Mouse (Mus musculus) forebrain, embryonic 10.5 days (tissue): Measurements from ENCODE around the gene Tspan15. TPM values are rescaled to one million over a fixed set of nuclear protein-coding genes. Genes with fewer than 3 reads are reported as not detected.

Source experiments
- DNase-seq: peaks from one replicate; pipeline ENCODE4 v3.0.0-alpha.2; 2017; ENCODE audit warnings: low spot score; ENCODE audit errors: extremely low spot score
- H3K27ac ChIP-seq: fragments of 300-500 bp; sonication (generic); 2 replicates; pipeline ENCODE4 v1.5.1; 2016; ENCODE audit warnings: mild to moderate bottlenecking
- H3K27me3 ChIP-seq: fragments of 300-500 bp; sonication (generic); 2 replicates; pipeline ENCODE4 v1.6.1; 2016; ENCODE audit warnings: mild to moderate bottlenecking; ENCODE audit not compliant: poor library complexity, severe bottlenecking
- H3K36me3 ChIP-seq: fragments of 300-500 bp; sonication (generic); replicated peaks from 2 replicates; pipeline ENCODE4 v1.6.1; 2016; ENCODE audit warnings: mild to moderate bottlenecking, moderate library complexity
- H3K4me1 ChIP-seq: fragments of 300-500 bp; sonication (generic); 2 replicates; pipeline ENCODE4 v1.6.1; 2016
- H3K4me3 ChIP-seq: fragments of 300-500 bp; sonication (generic); 2 replicates; pipeline ENCODE4 v1.5.1; 2016; ENCODE audit warnings: mild to moderate bottlenecking, moderate library complexity
- H3K9me3 ChIP-seq: fragments of 300-500 bp; sonication (generic); 2 replicates; pipeline ENCODE4 v1.6.1; 2016; ENCODE audit warnings: mild to moderate bottlenecking, moderate library complexity
- WGBS: fragments of 180-500 bp; shearing (Covaris S2); methylation state at CpG from one replicate; pipeline ENCODE4 v1.1.7; 2016; 5-methylcytosine and 5-hydroxymethylcytosine counted together
- polyA plus RNA-seq: library from polyadenylated mRNA; unstranded; fragments of >200 nt; fragmentation: Nextera tagmentation; extraction: Ambion mirVana; gene quantifications from 2 replicates; pipeline ENCODE4 v1.2.1, GENCODE M21; 2016

Gene Tspan15
- polyA plus RNA-seq, 1 experiment from 2014 or later, result 20.3 TPM

- no peaks in the 10 kb centered on the region for H3K9me3 ChIP-seq
- no peak for DNase-seq
- WGBS, result 73% methylated on average over 1 of the region's 1 CpGs
- peaks cover 17% of the 10 kb centered on the region for H3K4me1 ChIP-seq
- H3K27me3 ChIP-seq, result no peaks in the 10 kb centered on the region
- H3K27ac ChIP-seq, result no peak overlapping the region
- no peak overlapping the region for H3K4me3 ChIP-seq
- H3K36me3 ChIP-seq, result no peaks in the 10 kb centered on the region
Observed at GRCm38 (mm10) chr10:62198891-62199290, 32.2 kb downstream of the Tspan15 start.

- 71% methylated on average over 4 of the region's 4 CpGs for WGBS
- Histone ChIP-seq H3K4me1 (peaks cover 17% of the 10 kb centered on the region), H3K4me3 (no peak overlapping the region), H3K27ac (0 out of 2 replicates have a peak overlapping the region, but pooled peaks have one; percentile 40), H3K27me3 (no peaks in the 10 kb centered on the region), H3K36me3 (no peaks in the 10 kb centered on the region), H3K9me3 (no peaks in the 10 kb centered on the region)
- no peak for DNase-seq
Observed at GRCm38 (mm10) chr10:62197403-62197802, 33.6 kb downstream of the Tspan15 start.

- WGBS, result 80% methylated on average over 7 of the region's 7 CpGs
- no peaks in the 10 kb centered on the region for H3K36me3 ChIP-seq
- no peak overlapping the region for H3K27ac ChIP-seq
- no peak overlapping the region for H3K4me3 ChIP-seq
- DNase-seq, result no peak
- no peaks in the 10 kb centered on the region for H3K9me3 ChIP-seq
- H3K27me3 ChIP-seq, result no peaks in the 10 kb centered on the region
- H3K4me1 ChIP-seq, result peaks cover 17% of the 10 kb centered on the region
Observed at GRCm38 (mm10) chr10:62195376-62195775, 35.7 kb downstream of the Tspan15 start.

- Histone ChIP-seq H3K9me3 (no peaks in the 10 kb centered on the region), H3K27me3 (no peaks in the 10 kb centered on the region), H3K4me1 (peaks cover 20% of the 10 kb centered on the region), H3K36me3 (no peaks in the 10 kb centered on the region), H3K4me3 (no peak overlapping the region), H3K27ac (no peak overlapping the region)
- WGBS, result 73% methylated on average over 6 of the region's 6 CpGs
- no peak for DNase-seq
Observed at GRCm38 (mm10) chr10:62194946-62195345, 36.1 kb downstream of the Tspan15 start.

- Histone ChIP-seq H3K36me3 (no peaks in the 10 kb centered on the region), H3K9me3 (no peaks in the 10 kb centered on the region), H3K4me1 (peaks cover 22% of the 10 kb centered on the region), H3K27ac (no peak overlapping the region), H3K27me3 (no peaks in the 10 kb centered on the region), H3K4me3 (no peak overlapping the region)
- DNase-seq, result no peak
- WGBS, result 83% methylated on average over 5 of the region's 5 CpGs
Observed at GRCm38 (mm10) chr10:62194461-62194860, 36.6 kb downstream of the Tspan15 start.

GRCm38 (mm10) chr10:62194043-62194442 lies 37.0 kb downstream of the Tspan15 start:
- DNase-seq, result no peak
- Histone ChIP-seq H3K4me1 (peaks cover 22% of the 10 kb centered on the region), H3K27ac (no peak overlapping the region), H3K36me3 (no peaks in the 10 kb centered on the region), H3K27me3 (no peaks in the 10 kb centered on the region), H3K4me3 (no peak overlapping the region), H3K9me3 (no peaks in the 10 kb centered on the region)
- WGBS, result 89% methylated on average over 6 of the region's 6 CpGs

GRCm38 (mm10) chr10:62192701-62193157 lies 38.3 kb downstream of the Tspan15 start:
- H3K4me3 ChIP-seq, result no peak overlapping the region
- DNase-seq, result no peak
- WGBS, result 77% methylated on average over 9 of the region's 9 CpGs
- no peaks in the 10 kb centered on the region for H3K9me3 ChIP-seq
- no peaks in the 10 kb centered on the region for H3K27me3 ChIP-seq
- H3K4me1 ChIP-seq, result peaks cover 21% of the 10 kb centered on the region
- no peak overlapping the region for H3K27ac ChIP-seq
- H3K36me3 ChIP-seq, result no peaks in the 10 kb centered on the region

GRCm38 (mm10) chr10:62190821-62191220 lies 40.2 kb downstream of the Tspan15 start:
- Histone ChIP-seq H3K9me3 (no peaks in the 10 kb centered on the region), H3K27ac (no peak overlapping the region), H3K4me1 (peaks cover 12% of the 10 kb centered on the region), H3K4me3 (no peak overlapping the region), H3K36me3 (no peaks in the 10 kb centered on the region), H3K27me3 (no peaks in the 10 kb centered on the region)
- WGBS, result 96% methylated on average over 7 of the region's 7 CpGs
- DNase-seq, result no peak

- H3K27ac ChIP-seq, result no peak overlapping the region
- H3K9me3 ChIP-seq, result no peaks in the 10 kb centered on the region
- no peaks in the 10 kb centered on the region for H3K36me3 ChIP-seq
- H3K4me1 ChIP-seq, result peaks cover 5% of the 10 kb centered on the region
- WGBS, result 79% methylated on average over 4 of the region's 4 CpGs
- H3K27me3 ChIP-seq, result no peaks in the 10 kb centered on the region
- no peak overlapping the region for H3K4me3 ChIP-seq
- no peak for DNase-seq
Observed at GRCm38 (mm10) chr10:62189910-62190309, 41.1 kb downstream of the Tspan15 start.

GRCm38 (mm10) chr10:62189303-62189702 lies 41.7 kb downstream of the Tspan15 start:
- H3K4me1 ChIP-seq, result peaks cover 5% of the 10 kb centered on the region; the same call in 1 of the 2 replicates
- DNase-seq, result no peak
- H3K9me3 ChIP-seq, result no peaks in the 10 kb centered on the region
- no peak overlapping the region for H3K27ac ChIP-seq
- WGBS, result 78% methylated on average over 3 of the region's 3 CpGs
- H3K36me3 ChIP-seq, result no peaks in the 10 kb centered on the region
- no peak overlapping the region for H3K4me3 ChIP-seq
- H3K27me3 ChIP-seq, result peaks cover under 1% of the 10 kb centered on the region; the same call in 1 of the 2 replicates

- peak; percentile 77 for DNase-seq
- Histone ChIP-seq H3K27ac (no peak overlapping the region), H3K4me3 (no peak overlapping the region), H3K4me1 (peaks cover 5% of the 10 kb centered on the region; the same call in 1 of the 2 replicates), H3K27me3 (peaks cover 20% of the 10 kb centered on the region; the same call in 1 of the 2 replicates), H3K9me3 (no peaks in the 10 kb centered on the region), H3K36me3 (no peaks in the 10 kb centered on the region)
- WGBS, result 21% methylated on average over 7 of the region's 7 CpGs
Observed at GRCm38 (mm10) chr10:62186882-62187281, 44.2 kb downstream of the Tspan15 start.

GRCm38 (mm10) chr10:62183053-62183452 lies 48.0 kb downstream of the Tspan15 start:
- H3K4me1 ChIP-seq, result peaks cover 6% of the 10 kb centered on the region
- 3% methylated on average over 10 of the region's 10 CpGs for WGBS
- no peaks in the 10 kb centered on the region for H3K36me3 ChIP-seq
- H3K27me3 ChIP-seq, result peaks cover 38% of the 10 kb centered on the region; the same call in 1 of the 2 replicates
- no peak overlapping the region for H3K4me3 ChIP-seq
- peaks cover 4% of the 10 kb centered on the region; the same call in 1 of the 2 replicates for H3K9me3 ChIP-seq
- H3K27ac ChIP-seq, result no peak overlapping the region
- peak; percentile 93 for DNase-seq

- no peak for DNase-seq
- Histone ChIP-seq H3K27me3 (peaks cover 43% of the 10 kb centered on the region), H3K36me3 (no peaks in the 10 kb centered on the region), H3K4me1 (peaks cover 6% of the 10 kb centered on the region), H3K9me3 (peaks cover 6% of the 10 kb centered on the region; the same call in 1 of the 2 replicates), H3K27ac (no peak overlapping the region), H3K4me3 (no peak overlapping the region)
- 72% methylated on average over 6 of the region's 6 CpGs for WGBS
Observed at GRCm38 (mm10) chr10:62182471-62183014, 48.5 kb downstream of the Tspan15 start.
